Comparison of ENCODE assay signal across 8 mouse cellular contexts in genomic region chr5:30104841-30105667, GRCm38 (mm10). TPM values are rescaled to one million over a fixed set of nuclear protein-coding genes. Genes with fewer than 3 reads are reported as not detected.
DNase-seq lines count a peak whose midpoint lies in the region; ATAC-seq and TF ChIP-seq lines count a peak whose summit lies in the region.

Garem2 (plus strand) TSS chr5:30105161.

- no peak for DNase-seq in kidney, adult 2 months
- DNase-seq in kidney, adult 9 months: no peak
- peak; percentile 66 for DNase-seq in ES-CJ7 (ENCODE audit: low read depth, low spot score)
- peak; percentile 65 for DNase-seq in embryonic facial prominence, embryonic 14.5 days (ENCODE audit: low spot score)
- peak; percentile 7 for DNase-seq in lung, postnatal 36 days
- DNase-seq in testis, postnatal 14 days (ENCODE audit: low spot score): peak; percentile 53

- H3K4me1 ChIP-seq in kidney, adult 2 months (ENCODE audit: control insufficient read depth, insufficient read depth, low read length): no peaks in the 10 kb centered on the region
- no peaks in the 10 kb centered on the region for H3K4me1 ChIP-seq in embryonic facial prominence, embryonic 14.5 days (ENCODE audit: control insufficient read depth, insufficient read depth, low read length)
- no peaks in the 10 kb centered on the region; the same call in 1 of the 2 replicates for H3K4me1 ChIP-seq in intestine, postnatal 0 days (replicated peaks; ENCODE audit: control insufficient read depth, insufficient read depth, low read length)

- TF ChIP-seq CTCF in kidney, adult 2 months (conservative IDR thresholded peaks at IDR 0.05; ENCODE audit: insufficient read depth, insufficient read length, low read depth, low read length): no peak
- no peak for TF ChIP-seq CTCF in intestine, postnatal 0 days (IDR thresholded peaks at IDR 0.05; ENCODE audit: low read depth)

- ATAC-seq in embryonic facial prominence, embryonic 14.5 days (ENCODE audit: low read depth): peak; percentile 67
- peak; percentile 20; the same call in 1 of the 2 replicates for ATAC-seq in intestine, postnatal 0 days
- no peak for ATAC-seq in frontal cortex, adult (ENCODE audit: low TSS enrichment)

- TF ChIP-seq POLR2A in kidney, adult 2 months (IDR thresholded peaks at IDR 0.05; ENCODE audit: low read depth, low read length): no peak

- peak within 1 kb of the TSS; percentile 60 for H3K9ac ChIP-seq in embryonic facial prominence, embryonic 14.5 days (ENCODE audit: low read depth, low read length)
- 0 out of 2 replicates have a peak within 1 kb of the TSS, but pooled peaks have one; percentile 26 for H3K9ac ChIP-seq in intestine, postnatal 0 days (ENCODE audit: low read depth, low read length)

- H3K27ac ChIP-seq in kidney, adult 2 months (ENCODE audit: insufficient read depth, low read depth, low read length): no peak within 1 kb of the TSS
- H3K27ac ChIP-seq in embryonic facial prominence, embryonic 14.5 days (replicated peaks; ENCODE audit: low read depth, low read length): no peak within 1 kb of the TSS
- H3K27ac ChIP-seq in intestine, postnatal 0 days (ENCODE audit: low read depth, low read length): no peak within 1 kb of the TSS

- peak within 1 kb of the TSS; percentile 93 for H3K4me2 ChIP-seq in embryonic facial prominence, embryonic 14.5 days (ENCODE audit: low read depth, low read length)
- H3K4me2 ChIP-seq in intestine, postnatal 0 days (replicated peaks; ENCODE audit: low read depth): peak within 1 kb of the TSS; percentile 77

- H3K27me3 ChIP-seq in kidney, adult 2 months (replicated peaks; ENCODE audit: control insufficient read depth, insufficient read depth, low read length): 0 out of 2 replicates have a peak, but pooled peaks cover 1% of the 10 kb centered on the region
- H3K27me3 ChIP-seq in embryonic facial prominence, embryonic 14.5 days (replicated peaks; ENCODE audit: control insufficient read depth, insufficient read depth, low read length): peaks cover 52% of the 10 kb centered on the region
- H3K27me3 ChIP-seq in intestine, postnatal 0 days (replicated peaks; ENCODE audit: control insufficient read depth, insufficient read depth, low read length): peaks cover 39% of the 10 kb centered on the region

- H3K9me3 ChIP-seq in embryonic facial prominence, embryonic 14.5 days (ENCODE audit: control insufficient read depth, low read length): no peaks in the 10 kb centered on the region
- H3K9me3 ChIP-seq in intestine, postnatal 0 days (ENCODE audit: control insufficient read depth): no peaks in the 10 kb centered on the region

- 2% methylated on average over 62 of the region's 65 CpGs for WGBS in kidney, adult 2 months
- WGBS in embryonic facial prominence, embryonic 14.5 days: 1% methylated on average over 27 of the region's 65 CpGs
- 2% methylated on average over 62 of the region's 65 CpGs for WGBS in intestine, postnatal 0 days

- peak within 1 kb of the TSS; percentile 22; the same call in 1 of the 2 replicates for H3K4me3 ChIP-seq in kidney, adult 2 months (ENCODE audit: insufficient read depth, low read depth, low read length)
- H3K4me3 ChIP-seq in embryonic facial prominence, embryonic 14.5 days (ENCODE audit: low read depth, low read length): peak within 1 kb of the TSS; percentile 48
- H3K4me3 ChIP-seq in intestine, postnatal 0 days (ENCODE audit: low read depth, low read length): peak within 1 kb of the TSS; percentile 46

- no peaks in the 10 kb centered on the region for H3K36me3 ChIP-seq in kidney, adult 2 months (ENCODE audit: control insufficient read depth, insufficient read depth, low read length)
- H3K36me3 ChIP-seq in embryonic facial prominence, embryonic 14.5 days (ENCODE audit: control insufficient read depth, insufficient read depth, low read length): no peaks in the 10 kb centered on the region
- no peaks in the 10 kb centered on the region for H3K36me3 ChIP-seq in intestine, postnatal 0 days (ENCODE audit: control insufficient read depth, insufficient read depth)

RNA-seq across cellular contexts. Expression of gene Garem2, which starts in this region (rescaled TPM):
- polyA plus RNA-seq in kidney, adult 2 months (2012; rRNA removed): 0.05 TPM in 1 of 2 replicates, not detected in the other
- polyA plus RNA-seq in embryonic facial prominence, embryonic 14.5 days (2014; fragmentation: Nextera tagmentation; extraction: Ambion mirVana): 0.83 and 1.1 TPM in 2 replicates
- 0.20 TPM in 2 replicates for polyA plus RNA-seq in intestine, postnatal 0 days (2015; fragmentation: Nextera tagmentation; extraction: Ambion mirVana)

Comparison
In these comparisons a context has a peak if more than half of its experiments do, and no peak if none do; other contexts are left out.
1. Peak in ATAC-seq, H3K4me3 ChIP-seq, H3K9ac ChIP-seq and H3K4me2 ChIP-seq in intestine, postnatal 0 days; RNA of the gene not detected or under 1 TPM.
2. DNase-seq: peak in ES-CJ7 (single experiment), embryonic facial prominence, embryonic 14.5 days (single experiment), lung, postnatal 36 days (single experiment) and testis, postnatal 14 days (single experiment); none in kidney, adult 2 months (single experiment) and kidney, adult 9 months (single experiment).
3. Peak in every context shown above with its lines, with median percentiles within 50 percentile points of each other: H3K4me3 ChIP-seq.